Mouse (Mus musculus) heart, postnatal 0 days (tissue): ENCODE data around the gene Endou.

Experiments used
- CTCF ChIP-seq: IDR thresholded peaks from 2 replicates; pipeline ENCODE4 v1.5.1; 2016; ENCODE audit warnings: antibody characterized with exemption, control low read depth, low read depth
- EP300 ChIP-seq: IDR thresholded peaks from 2 replicates; pipeline ENCODE4 v1.6.1; 2016; ENCODE audit warnings: antibody characterized with exemption, low read depth

GRCm38 (mm10) chr15:97719494-97719893 lies 11.6 kb downstream of the Endou start:
- TF ChIP-seq CTCF (no peak), EP300 (no peak)
